Mouse (Mus musculus): ENCODE measurements at regions not wholly inside any gene's neighbourhood (a gene's known extent, or its start where the extent isn't known, plus 50 kb on each side); places are given as distances from the start of the nearest gene placed in this dataset.

- H3K9me3 ChIP-seq (replicated peaks) = no peaks in the 10 kb centered on the region
- no peak overlapping the region for H3K9ac ChIP-seq
- WGBS (ENCODE audit: insufficient replicate concordance) = 37% methylated on average over 2 of the region's 2 CpGs
- H3K27me3 ChIP-seq = no peaks in the 10 kb centered on the region
- no peak for ATAC-seq (ENCODE audit: insufficient read depth)
- no peak overlapping the region for H3K27ac ChIP-seq (replicated peaks)
- no peak overlapping the region for H3K4me2 ChIP-seq
- H3K4me1 ChIP-seq (replicated peaks) = no peaks in the 10 kb centered on the region
- no peaks in the 10 kb centered on the region for H3K36me3 ChIP-seq (replicated peaks)
- no peak overlapping the region for H3K4me3 ChIP-seq (replicated peaks)
Measured at GRCm38 (mm10) chr11:45752791-45753190, 99.1 kb upstream of the Clint1 start.

DNA sequence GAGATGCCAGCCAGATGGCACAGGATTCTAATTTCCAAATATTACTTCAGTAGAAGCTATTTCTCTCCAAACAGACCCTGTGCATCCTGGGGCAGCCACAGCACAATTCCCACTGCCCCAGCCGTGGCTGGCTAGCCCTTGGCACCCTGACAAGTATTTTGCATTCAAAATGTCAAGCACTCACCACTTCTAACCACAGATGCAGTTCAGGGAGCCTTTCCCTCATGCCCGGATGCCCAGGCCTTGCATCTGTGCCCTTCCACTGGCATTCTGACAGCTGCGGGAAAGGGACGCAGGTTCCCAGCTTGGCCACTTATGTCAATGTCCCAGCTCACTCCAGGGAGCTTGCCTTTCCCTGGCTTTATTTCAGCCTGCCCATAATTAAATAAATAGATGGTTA lies 84.8 kb upstream of the Clint1 start:
- WGBS (ENCODE audit: insufficient replicate concordance) = 68% methylated on average over 4 of the region's 4 CpGs
- Histone ChIP-seq H3K9me3 (replicated peaks) (no peaks in the 10 kb centered on the region), H3K9ac (no peak overlapping the region), H3K4me1 (replicated peaks) (no peaks in the 10 kb centered on the region), H3K27ac (replicated peaks) (no peak overlapping the region), H3K4me2 (no peak overlapping the region), H3K4me3 (replicated peaks) (no peak overlapping the region), H3K36me3 (replicated peaks) (no peaks in the 10 kb centered on the region), H3K27me3 (no peaks in the 10 kb centered on the region)
- no peak for ATAC-seq (ENCODE audit: insufficient read depth)

DNA sequence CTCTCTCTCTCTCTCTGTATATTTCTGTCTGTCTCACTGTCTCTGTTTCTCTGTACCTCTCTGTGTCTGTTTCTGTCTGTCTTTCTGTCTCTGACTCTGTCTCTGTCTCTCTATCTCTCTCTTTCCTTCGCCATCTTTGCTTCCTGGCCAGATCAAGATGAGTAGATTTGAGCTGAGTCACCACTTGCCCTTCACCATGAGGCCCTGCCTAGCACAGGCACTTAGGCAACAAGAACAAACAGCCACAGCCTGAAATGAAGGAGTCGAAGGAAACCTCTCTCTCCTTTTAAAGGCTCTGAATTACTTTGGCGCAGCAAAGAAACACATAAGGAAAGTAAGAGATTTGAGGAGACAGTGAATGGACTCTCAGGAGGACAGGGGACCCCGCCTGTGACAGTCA lies 69.4 kb upstream of the Clint1 start:
- peak overlapping the region; percentile 24; the same call in 1 of the 2 replicates for H3K27ac ChIP-seq (replicated peaks)
- H3K4me3 ChIP-seq (replicated peaks) = no peak overlapping the region
- 52% methylated on average over 4 of the region's 4 CpGs for WGBS (ENCODE audit: insufficient replicate concordance)
- no peaks in the 10 kb centered on the region for H3K36me3 ChIP-seq (replicated peaks)
- no peaks in the 10 kb centered on the region for H3K9me3 ChIP-seq (replicated peaks)
- ATAC-seq (ENCODE audit: insufficient read depth) = peak; percentile 63; the same call in 1 of the 2 replicates
- 0 out of 2 replicates have a peak overlapping the region, but pooled peaks have one; percentile 8 for H3K4me2 ChIP-seq
- H3K4me1 ChIP-seq (replicated peaks) = peaks cover 15% of the 10 kb centered on the region
- no peak overlapping the region for H3K9ac ChIP-seq
- H3K27me3 ChIP-seq = 0 out of 2 replicates have a peak, but pooled peaks cover 5% of the 10 kb centered on the region

DNA sequence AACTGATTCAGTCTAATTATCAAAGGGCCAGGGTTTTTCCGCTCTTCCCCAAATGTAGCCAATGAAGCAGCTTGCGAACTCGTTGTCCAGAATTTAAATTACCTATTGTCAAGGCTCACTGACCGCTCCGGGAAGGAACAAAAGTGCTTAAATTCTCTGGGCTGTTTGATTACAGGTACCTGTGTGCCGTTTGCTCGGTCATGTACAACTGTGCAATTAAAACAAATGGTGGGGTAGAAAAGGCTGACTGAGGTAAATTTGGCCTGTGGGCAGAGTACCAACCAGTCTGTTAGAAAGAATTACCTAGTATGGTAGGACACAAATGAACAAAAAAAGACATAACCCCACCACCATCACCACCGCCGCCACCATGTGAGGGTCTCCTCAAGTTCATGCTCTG lies 66.0 kb upstream of the Clint1 start:
- H3K4me3 ChIP-seq (replicated peaks) = no peak overlapping the region
- H3K4me1 ChIP-seq (replicated peaks) = peaks cover 15% of the 10 kb centered on the region
- no peak overlapping the region for H3K9ac ChIP-seq
- 76% methylated on average over 9 of the region's 9 CpGs for WGBS (ENCODE audit: insufficient replicate concordance)
- no peak overlapping the region for H3K27ac ChIP-seq (replicated peaks)
- no peaks in the 10 kb centered on the region for H3K9me3 ChIP-seq (replicated peaks)
- H3K27me3 ChIP-seq = no peaks in the 10 kb centered on the region
- no peak for ATAC-seq (ENCODE audit: insufficient read depth)
- no peak overlapping the region for H3K4me2 ChIP-seq
- no peaks in the 10 kb centered on the region for H3K36me3 ChIP-seq (replicated peaks)

DNA sequence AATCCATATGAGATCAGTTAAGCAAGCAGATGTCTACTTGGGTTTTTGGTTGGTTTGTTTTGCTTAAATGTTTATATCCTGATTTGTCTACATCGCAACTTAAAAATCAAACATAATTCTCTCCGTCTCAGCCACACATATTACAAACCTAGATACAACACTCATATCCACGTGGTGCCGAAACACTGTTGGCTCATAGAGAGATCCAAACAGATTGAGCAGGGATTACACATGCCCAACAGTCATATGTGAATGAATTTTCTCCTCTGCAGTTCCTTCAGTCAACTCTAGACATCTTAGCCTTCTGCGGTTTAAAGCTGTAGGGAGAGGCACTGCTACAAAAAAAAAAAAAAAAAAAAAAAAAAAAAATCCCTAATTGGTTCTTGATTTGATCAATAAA lies 64.4 kb upstream of the Clint1 start:
- WGBS (ENCODE audit: insufficient replicate concordance) = 81% methylated on average over 5 of the region's 5 CpGs
- ATAC-seq (ENCODE audit: insufficient read depth) = no peak
- no peak overlapping the region for H3K27ac ChIP-seq (replicated peaks)

DNA sequence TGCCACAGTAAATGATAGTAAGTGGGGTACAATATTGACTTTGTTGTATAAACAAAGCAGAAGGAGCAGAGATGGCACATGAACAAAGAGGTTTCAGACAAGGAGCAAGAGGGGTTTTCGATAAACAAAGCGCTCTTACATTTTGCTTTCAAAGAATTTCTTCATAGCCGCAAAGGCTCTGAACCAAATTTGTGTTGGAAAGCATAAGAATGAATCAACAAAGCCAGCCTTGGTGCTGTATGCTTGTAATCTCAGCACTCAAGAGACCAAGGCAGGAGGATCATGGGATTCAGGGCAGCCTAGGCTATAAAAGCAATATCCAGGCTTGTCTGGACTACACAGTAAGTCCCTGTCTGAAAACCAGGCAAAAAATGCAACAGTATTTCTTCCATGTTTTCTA lies 62.0 kb upstream of the Clint1 start:
- Histone ChIP-seq H3K9ac (no peak overlapping the region), H3K27me3 (no peaks in the 10 kb centered on the region), H3K36me3 (replicated peaks) (no peaks in the 10 kb centered on the region), H3K4me1 (replicated peaks) (0 out of 2 replicates have a peak, but pooled peaks cover 2% of the 10 kb centered on the region), H3K4me3 (replicated peaks) (no peak overlapping the region), H3K9me3 (replicated peaks) (no peaks in the 10 kb centered on the region), H3K27ac (replicated peaks) (no peak overlapping the region), H3K4me2 (no peak overlapping the region)
- 84% methylated on average over 3 of the region's 3 CpGs for WGBS (ENCODE audit: insufficient replicate concordance)
- no peak for ATAC-seq (ENCODE audit: insufficient read depth)

More for the DNA sequence above, 64.4 kb upstream of the Clint1 start:
- Histone ChIP-seq H3K9ac (no peak overlapping the region), H3K36me3 (replicated peaks) (no peaks in the 10 kb centered on the region), H3K4me2 (no peak overlapping the region), H3K27me3 (no peaks in the 10 kb centered on the region), H3K4me3 (replicated peaks) (no peak overlapping the region), H3K4me1 (replicated peaks) (peaks cover 10% of the 10 kb centered on the region), H3K9me3 (replicated peaks) (no peaks in the 10 kb centered on the region)

GRCm38 (mm10) chr11:45790504-45790903 lies 61.3 kb upstream of the Clint1 start:
- Histone ChIP-seq H3K36me3 (replicated peaks) (no peaks in the 10 kb centered on the region), H3K9me3 (replicated peaks) (no peaks in the 10 kb centered on the region), H3K4me2 (no peak overlapping the region), H3K4me1 (replicated peaks) (peaks cover 6% of the 10 kb centered on the region), H3K27ac (replicated peaks) (no peak overlapping the region), H3K27me3 (no peaks in the 10 kb centered on the region), H3K9ac (no peak overlapping the region), H3K4me3 (replicated peaks) (no peak overlapping the region)
- ATAC-seq (ENCODE audit: insufficient read depth) = no peak
- WGBS (ENCODE audit: insufficient replicate concordance) = 75% methylated on average over 8 of the region's 8 CpGs

- 43% methylated on average over 2 of the region's 2 CpGs for WGBS (ENCODE audit: insufficient replicate concordance)
- Histone ChIP-seq H3K36me3 (replicated peaks) (no peaks in the 10 kb centered on the region), H3K4me3 (replicated peaks) (no peak overlapping the region), H3K4me1 (replicated peaks) (peaks cover 12% of the 10 kb centered on the region), H3K4me2 (no peak overlapping the region), H3K9me3 (replicated peaks) (no peaks in the 10 kb centered on the region), H3K27me3 (no peaks in the 10 kb centered on the region), H3K9ac (no peak overlapping the region), H3K27ac (replicated peaks) (no peak overlapping the region)
- ATAC-seq (ENCODE audit: insufficient read depth) = no peak
Measured at GRCm38 (mm10) chr11:45791696-45792095, 60.2 kb upstream of the Clint1 start.

GRCm38 (mm10) chr11:45794361-45794981 lies 57.4 kb upstream of the Clint1 start:
- Histone ChIP-seq H3K9me3 (replicated peaks) (no peaks in the 10 kb centered on the region), H3K4me1 (replicated peaks) (peaks cover 22% of the 10 kb centered on the region), H3K4me3 (replicated peaks) (no peak overlapping the region), H3K27ac (replicated peaks) (no peak overlapping the region), H3K27me3 (no peaks in the 10 kb centered on the region), H3K9ac (no peak overlapping the region), H3K36me3 (replicated peaks) (no peaks in the 10 kb centered on the region), H3K4me2 (no peak overlapping the region)
- 62% methylated on average over 5 of the region's 5 CpGs for WGBS (ENCODE audit: insufficient replicate concordance)
- ATAC-seq (ENCODE audit: insufficient read depth) = no peak

DNA sequence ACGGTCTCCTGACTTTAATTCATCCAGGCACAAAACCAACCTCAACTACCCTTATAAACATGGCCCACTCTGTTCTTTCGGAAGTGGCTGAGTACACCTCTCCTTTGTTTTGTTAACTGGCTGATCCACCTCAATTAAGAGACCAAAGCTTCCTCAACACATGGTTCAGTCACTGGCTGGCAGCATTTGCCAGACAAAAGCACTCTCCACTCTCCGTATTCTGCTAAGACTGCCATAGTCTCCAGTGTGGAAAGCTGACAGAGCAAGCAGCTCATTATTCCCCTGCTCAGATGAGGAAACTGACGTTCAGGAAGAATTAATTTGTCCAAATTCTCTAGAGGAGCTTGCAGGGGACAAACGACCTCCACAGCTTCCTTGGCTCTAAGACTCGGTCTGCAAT lies 56.5 kb upstream of the Clint1 start:
- Histone ChIP-seq H3K4me1 (replicated peaks) (peaks cover 31% of the 10 kb centered on the region), H3K4me2 (no peak overlapping the region), H3K9me3 (replicated peaks) (no peaks in the 10 kb centered on the region), H3K27me3 (no peaks in the 10 kb centered on the region), H3K4me3 (replicated peaks) (no peak overlapping the region), H3K27ac (replicated peaks) (0 out of 2 replicates have a peak overlapping the region, but pooled peaks have one; percentile 0), H3K9ac (no peak overlapping the region), H3K36me3 (replicated peaks) (no peaks in the 10 kb centered on the region)
- ATAC-seq (ENCODE audit: insufficient read depth) = no peak
- WGBS (ENCODE audit: insufficient replicate concordance) = 44% methylated on average over 6 of the region's 6 CpGs

- Histone ChIP-seq H3K36me3 (replicated peaks) (no peaks in the 10 kb centered on the region), H3K27ac (replicated peaks) (no peak overlapping the region), H3K4me2 (no peak overlapping the region), H3K9me3 (replicated peaks) (no peaks in the 10 kb centered on the region), H3K4me3 (replicated peaks) (no peak overlapping the region), H3K4me1 (replicated peaks) (peaks cover 34% of the 10 kb centered on the region), H3K9ac (no peak overlapping the region), H3K27me3 (no peaks in the 10 kb centered on the region)
- peak; percentile 64 for ATAC-seq (ENCODE audit: insufficient read depth)
- 8% methylated on average over 3 of the region's 3 CpGs for WGBS (ENCODE audit: insufficient replicate concordance)
Measured at GRCm38 (mm10) chr11:45795731-45796130, 56.1 kb upstream of the Clint1 start.

All from liver, embryonic 15.5 days (tissue).